Mouse (Mus musculus): ENCODE measurements around the gene Epop. TPM values are rescaled to one million over a fixed set of nuclear protein-coding genes. Genes with fewer than 3 reads are reported as not detected.
A peak's percentile ranks its signal among the peaks of the same experiment; 100 is the strongest.

Epop gene
- polyA plus RNA-seq, 1 experiment: 0.47 TPM

- Histone ChIP-seq H3K27me3 (ENCODE audit: control insufficient read depth, insufficient read depth, low read length) (peaks cover 5% of the 10 kb centered on the region; the same call in 1 of the 2 replicates), H3K4me1 (ENCODE audit: control insufficient read depth, insufficient read depth, low read length) (peaks cover 29% of the 10 kb centered on the region), H3K36me3 (ENCODE audit: control insufficient read depth, insufficient read depth, low read length) (no peaks in the 10 kb centered on the region), H3K4me3 (ENCODE audit: control insufficient read depth, low read depth, low read length) (peak overlapping the region; percentile 80; the same call in 1 of the 2 replicates), H3K27ac (ENCODE audit: control insufficient read depth, insufficient read depth, low read depth, low read length) (no peak overlapping the region)
- TF ChIP-seq CTCF (IDR thresholded peaks at IDR 0.05; ENCODE audit: control insufficient read depth, insufficient read depth, insufficient replicate concordance, low read depth, low read length): no peak
- no peak for TF ChIP-seq POLR2A (IDR thresholded peaks at IDR 0.05; ENCODE audit: control insufficient read depth, low read depth, low read length)
These were observed 1.3 kb downstream of the Epop start for GRCm38 (mm10) chr11:97628303-97628567.

GRCm38 (mm10) chr11:97627556-97628302, 1.8 kb downstream of the Epop start:
- Histone ChIP-seq H3K27me3 (ENCODE audit: control insufficient read depth, insufficient read depth, low read length) (peaks cover 5% of the 10 kb centered on the region; the same call in 1 of the 2 replicates), H3K36me3 (ENCODE audit: control insufficient read depth, insufficient read depth, low read length) (no peaks in the 10 kb centered on the region), H3K4me1 (ENCODE audit: control insufficient read depth, insufficient read depth, low read length) (peaks cover 29% of the 10 kb centered on the region), H3K27ac (ENCODE audit: control insufficient read depth, insufficient read depth, low read depth, low read length) (no peak overlapping the region), H3K4me3 (ENCODE audit: control insufficient read depth, low read depth, low read length) (no peak overlapping the region)
- TF ChIP-seq CTCF (IDR thresholded peaks at IDR 0.05; ENCODE audit: control insufficient read depth, insufficient read depth, insufficient replicate concordance, low read depth, low read length) (no peak), POLR2A (IDR thresholded peaks at IDR 0.05; ENCODE audit: control insufficient read depth, low read depth, low read length) (no peak)

GRCm38 (mm10) chr11:97626850-97627249, 2.7 kb downstream of the Epop start:
- Histone ChIP-seq H3K27ac (ENCODE audit: control insufficient read depth, insufficient read depth, low read depth, low read length) (no peak overlapping the region), H3K36me3 (ENCODE audit: control insufficient read depth, insufficient read depth, low read length) (no peaks in the 10 kb centered on the region), H3K4me1 (ENCODE audit: control insufficient read depth, insufficient read depth, low read length) (peaks cover 25% of the 10 kb centered on the region), H3K4me3 (ENCODE audit: control insufficient read depth, low read depth, low read length) (no peak overlapping the region), H3K27me3 (ENCODE audit: control insufficient read depth, insufficient read depth, low read length) (peaks cover 5% of the 10 kb centered on the region; the same call in 1 of the 2 replicates)
- TF ChIP-seq POLR2A (IDR thresholded peaks at IDR 0.05; ENCODE audit: control insufficient read depth, low read depth, low read length) (no peak), CTCF (IDR thresholded peaks at IDR 0.05; ENCODE audit: control insufficient read depth, insufficient read depth, insufficient replicate concordance, low read depth, low read length) (no peak)

- Histone ChIP-seq H3K27ac (ENCODE audit: control insufficient read depth, insufficient read depth, low read depth, low read length) (no peak overlapping the region), H3K4me3 (ENCODE audit: control insufficient read depth, low read depth, low read length) (no peak overlapping the region), H3K27me3 (ENCODE audit: control insufficient read depth, insufficient read depth, low read length) (peaks cover 5% of the 10 kb centered on the region; the same call in 1 of the 2 replicates), H3K36me3 (ENCODE audit: control insufficient read depth, insufficient read depth, low read length) (no peaks in the 10 kb centered on the region), H3K4me1 (ENCODE audit: control insufficient read depth, insufficient read depth, low read length) (peaks cover 22% of the 10 kb centered on the region)
- TF ChIP-seq CTCF (IDR thresholded peaks at IDR 0.05; ENCODE audit: control insufficient read depth, insufficient read depth, insufficient replicate concordance, low read depth, low read length) (no peak), POLR2A (IDR thresholded peaks at IDR 0.05; ENCODE audit: control insufficient read depth, low read depth, low read length) (no peak)
These were observed 3.1 kb downstream of the Epop start for GRCm38 (mm10) chr11:97626431-97626830.

- H3K27me3 ChIP-seq (ENCODE audit: control insufficient read depth, insufficient read depth, low read length): peaks cover 5% of the 10 kb centered on the region; the same call in 1 of the 2 replicates
- H3K27ac ChIP-seq (ENCODE audit: control insufficient read depth, insufficient read depth, low read depth, low read length): no peak overlapping the region
- no peaks in the 10 kb centered on the region for H3K36me3 ChIP-seq (ENCODE audit: control insufficient read depth, insufficient read depth, low read length)
- TF ChIP-seq CTCF (IDR thresholded peaks at IDR 0.05; ENCODE audit: control insufficient read depth, insufficient read depth, insufficient replicate concordance, low read depth, low read length): no peak
- TF ChIP-seq POLR2A (IDR thresholded peaks at IDR 0.05; ENCODE audit: control insufficient read depth, low read depth, low read length): no peak
- peaks cover 22% of the 10 kb centered on the region for H3K4me1 ChIP-seq (ENCODE audit: control insufficient read depth, insufficient read depth, low read length)
- no peak overlapping the region for H3K4me3 ChIP-seq (ENCODE audit: control insufficient read depth, low read depth, low read length)
These were observed 4.0 kb downstream of the Epop start for GRCm38 (mm10) chr11:97625551-97625950.

- no peaks in the 10 kb centered on the region for H3K36me3 ChIP-seq (ENCODE audit: control insufficient read depth, insufficient read depth, low read length)
- TF ChIP-seq CTCF (IDR thresholded peaks at IDR 0.05; ENCODE audit: control insufficient read depth, insufficient read depth, insufficient replicate concordance, low read depth, low read length): no peak
- no peak for TF ChIP-seq POLR2A (IDR thresholded peaks at IDR 0.05; ENCODE audit: control insufficient read depth, low read depth, low read length)
- no peak overlapping the region for H3K4me3 ChIP-seq (ENCODE audit: control insufficient read depth, low read depth, low read length)
- H3K4me1 ChIP-seq (ENCODE audit: control insufficient read depth, insufficient read depth, low read length): peaks cover 3% of the 10 kb centered on the region; the same call in 1 of the 2 replicates
- H3K27ac ChIP-seq (ENCODE audit: control insufficient read depth, insufficient read depth, low read depth, low read length): no peak overlapping the region
- peaks cover under 1% of the 10 kb centered on the region; the same call in 1 of the 2 replicates for H3K27me3 ChIP-seq (ENCODE audit: control insufficient read depth, insufficient read depth, low read length)
These were observed 6.3 kb downstream of the Epop start for GRCm38 (mm10) chr11:97623166-97623565.

GRCm38 (mm10) chr11:97622440-97622839, 7.1 kb downstream of the Epop start:
- Histone ChIP-seq H3K4me1 (ENCODE audit: control insufficient read depth, insufficient read depth, low read length) (peaks cover 2% of the 10 kb centered on the region; the same call in 1 of the 2 replicates), H3K27ac (ENCODE audit: control insufficient read depth, insufficient read depth, low read depth, low read length) (no peak overlapping the region), H3K27me3 (ENCODE audit: control insufficient read depth, insufficient read depth, low read length) (no peaks in the 10 kb centered on the region; the same call in 1 of the 2 replicates), H3K4me3 (ENCODE audit: control insufficient read depth, low read depth, low read length) (no peak overlapping the region), H3K36me3 (ENCODE audit: control insufficient read depth, insufficient read depth, low read length) (no peaks in the 10 kb centered on the region)
- TF ChIP-seq CTCF (IDR thresholded peaks at IDR 0.05; ENCODE audit: control insufficient read depth, insufficient read depth, insufficient replicate concordance, low read depth, low read length) (peak; percentile 86), POLR2A (IDR thresholded peaks at IDR 0.05; ENCODE audit: control insufficient read depth, low read depth, low read length) (no peak)

Data from testis, adult 2 months (tissue).